Mouse (Mus musculus) v-Abl transformed pro-B cells (cell line): ENCODE measurements around the gene Nmrk2.

Experiments used
- in situ Hi-C, 2 experiments: fragments of 400-800 bp; cut with MboI; formaldehyde crosslinking; loops; one replicate each; pipeline ENCODE4 v1.15.1; 2025; ENCODE audit not compliant: unreplicated experiment in 2 of 2

Nmrk2 gene

GRCm38 (mm10) chr10:81217964-81218363, 16.1 kb upstream of the Nmrk2 start:
- in situ Hi-C loops: loop anchor here in 1 of 2 experiments (25.0 kb wide), 1 partner anchor 944 kb away; no protein-coding TSS in a partner anchor

GRCm38 (mm10) chr10:81217267-81217666, 15.4 kb upstream of the Nmrk2 start:
- in situ Hi-C loops: loop anchor here in 1 of 2 experiments (25.0 kb wide), 1 partner anchor 945 kb away; no protein-coding TSS in a partner anchor

GRCm38 (mm10) chr10:81216810-81217209, 15.0 kb upstream of the Nmrk2 start:
- in situ Hi-C loops: loop anchor here in 1 of 2 experiments (25.0 kb wide), 1 partner anchor 945 kb away; no protein-coding TSS in a partner anchor

- in situ Hi-C loops: loop anchor here in 1 of 2 experiments (25.0 kb wide), 1 partner anchor 946 kb away; no protein-coding TSS in a partner anchor
Observed at GRCm38 (mm10) chr10:81216260-81216659, 14.4 kb upstream of the Nmrk2 start.

GRCm38 (mm10) chr10:81210154-81210553, 8.3 kb upstream of the Nmrk2 start:
- in situ Hi-C loops: loop anchor here in 1 of 2 experiments (25.0 kb wide), 1 partner anchor 952 kb away; no protein-coding TSS in a partner anchor

GRCm38 (mm10) chr10:81204137-81204536, 2.3 kb upstream of the Nmrk2 start:
- in situ Hi-C loops: loop anchor here in 1 of 2 experiments (25.0 kb wide), 1 partner anchor 958 kb away; no protein-coding TSS in a partner anchor

GRCm38 (mm10) chr10:81202978-81203720, 1.3 kb upstream of the Nmrk2 start:
- in situ Hi-C loops: loop anchor here in 1 of 2 experiments (25.0 kb wide), 1 partner anchor 959 kb away; no protein-coding TSS in a partner anchor

GRCm38 (mm10) chr10:81200605-81201287, 1.1 kb downstream of the Nmrk2 start:
- in situ Hi-C loops: loop anchor here in 1 of 2 experiments (25.0 kb wide), 1 partner anchor 962 kb away; no protein-coding TSS in a partner anchor

- in situ Hi-C loops: loop anchor here in 1 of 2 experiments (25.0 kb wide), 1 partner anchor 962 kb away; no protein-coding TSS in a partner anchor
Observed at GRCm38 (mm10) chr10:81200141-81200540, 1.7 kb downstream of the Nmrk2 start.

GRCm38 (mm10) chr10:81198990-81199389, 2.9 kb downstream of the Nmrk2 start:
- in situ Hi-C loops: loop anchor here in 1 of 2 experiments (5.0 to 10.0 kb wide), 2 partner anchors 88 to 356 kb away; partner anchors contain the start of gene Aes

- in situ Hi-C loops: loop anchor here in 1 of 2 experiments (5.0 to 10.0 kb wide), 2 partner anchors 89 to 357 kb away; partner anchors contain the start of gene Aes
Observed at GRCm38 (mm10) chr10:81198230-81198629, 3.6 kb downstream of the Nmrk2 start.

GRCm38 (mm10) chr10:81197305-81197704, 4.5 kb downstream of the Nmrk2 start:
- in situ Hi-C loops: loop anchor here in 1 of 2 experiments (5.0 to 10.0 kb wide), 2 partner anchors 90 to 357 kb away; partner anchors contain the start of gene Aes

GRCm38 (mm10) chr10:81196470-81197065, 5.3 kb downstream of the Nmrk2 start:
- in situ Hi-C loops: loop anchor here in 1 of 2 experiments (5.0 to 10.0 kb wide), 2 partner anchors 91 to 358 kb away; partner anchors contain the start of gene Aes

- in situ Hi-C loops: loop anchor here in 1 of 2 experiments (5.0 to 10.0 kb wide), 2 partner anchors 92 to 360 kb away; partner anchors contain the start of gene Aes
Observed at GRCm38 (mm10) chr10:81195300-81195699, 6.6 kb downstream of the Nmrk2 start.

GRCm38 (mm10) chr10:81193991-81194774, 7.7 kb downstream of the Nmrk2 start:
- in situ Hi-C loops: loop anchor here in 1 of 2 experiments (10.0 kb wide), 1 partner anchor 361 kb away; the partner anchor contains the start of gene Aes

- in situ Hi-C loops: loop anchor here in 1 of 2 experiments (10.0 kb wide), 1 partner anchor 362 kb away; the partner anchor contains the start of gene Aes
Observed at GRCm38 (mm10) chr10:81192968-81193501, 8.8 kb downstream of the Nmrk2 start.

GRCm38 (mm10) chr10:81192270-81192967, 9.4 kb downstream of the Nmrk2 start:
- in situ Hi-C loops: loop anchor here in 1 of 2 experiments (10.0 kb wide), 1 partner anchor 362 kb away; the partner anchor contains the start of gene Aes
